Mouse (Mus musculus): ENCODE data around the gene Cdc34.

- no peak for TF ChIP-seq GATA1 (IDR thresholded peaks at IDR 0.05; ENCODE audit: borderline replicate concordance, low read length)
- no peak for TF ChIP-seq FLI1 (IDR thresholded peaks at IDR 0.05; ENCODE audit: low read length)
These were observed 44.6 kb upstream of the Cdc34 start, which contains the start of gene Shc2 for GRCm38 (mm10) chr10:79637128-79638110.
